Mouse (Mus musculus) bone marrow, adult 2 months (tissue): ENCODE data around the gene Mybphl.

ENCODE experiments used
- CTCF ChIP-seq: fragments of 200-500 bp; IDR thresholded peaks from 2 replicates; pipeline ENCODE4 v1.5.1; 2011; ENCODE audit warnings: low read length, control low read depth; ENCODE audit not compliant: control insufficient read depth, insufficient read depth
- POLR2A ChIP-seq: fragments of 200-500 bp; IDR thresholded peaks from 2 replicates; pipeline ENCODE4 v1.6.1; 2011; ENCODE audit warnings: low read depth, mild to moderate bottlenecking, control low read depth, low read length, borderline replicate concordance; ENCODE audit not compliant: control insufficient read depth

DNA sequence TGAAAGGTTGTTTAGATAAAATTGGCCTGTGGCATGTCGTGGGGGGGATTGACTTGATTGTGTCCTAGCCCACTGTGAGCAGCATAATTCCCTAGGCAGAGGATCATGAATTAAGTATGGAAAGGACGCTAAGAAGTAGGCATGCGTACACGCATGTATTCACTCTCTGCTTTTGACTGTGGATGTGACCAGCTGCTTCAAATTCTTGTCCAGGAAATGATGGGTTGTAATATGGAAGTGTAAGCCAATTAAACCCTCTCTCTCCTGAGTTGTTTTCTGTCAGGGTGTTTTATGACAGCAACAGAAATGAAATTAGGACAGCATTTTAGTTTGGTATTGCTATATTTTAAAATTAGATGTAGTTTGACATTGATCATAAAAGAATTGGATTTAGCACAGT, 39.9 kb upstream of the Mybphl start:
- TF ChIP-seq POLR2A (no peak), CTCF (no peak)
